15 mouse cellular contexts compared by ENCODE assay signal in the genomic region with DNA sequence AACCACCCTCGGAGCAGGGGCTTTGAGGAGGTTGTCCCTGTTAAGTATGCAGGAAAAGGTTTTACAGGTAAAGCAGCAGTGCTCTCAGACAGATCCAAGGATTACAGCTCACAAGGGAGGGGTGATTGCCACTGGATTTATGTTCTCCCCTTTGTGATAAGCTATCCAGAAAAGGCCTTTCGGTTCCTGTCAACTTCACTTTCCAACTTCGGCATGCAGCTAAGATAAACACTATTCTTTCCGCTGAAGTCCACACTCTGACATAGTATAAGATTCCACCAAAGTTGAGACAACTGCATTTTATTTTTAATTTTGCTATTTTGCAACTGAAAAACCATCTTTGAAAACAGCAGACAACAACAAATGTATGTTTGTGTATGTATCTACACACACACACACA.
"Had no signal": no experiment of that assay in that cellular context is flagged by ENCODE, and none has a peak within 500 bp of the region (broad histone marks: within the 10 kb centered on the region; RNA-seq: fewer than 3 reads in every experiment).

No protein-coding gene starts in this region.

- H3K9me3 ChIP-seq: limb, embryonic 12.5 days; limb, embryonic 15.5 days; midbrain, embryonic 12.5 days; neural tube, embryonic 13.5 days; stomach, embryonic 15.5 days had no signal

- ATAC-seq: liver, postnatal 0 days had no signal

- H3K4me3 ChIP-seq: limb, embryonic 12.5 days; limb, embryonic 15.5 days; midbrain, embryonic 12.5 days; myocyte; neural tube, embryonic 13.5 days; stomach, embryonic 15.5 days had no signal

- H3K27ac ChIP-seq: limb, embryonic 12.5 days; limb, embryonic 15.5 days; liver, embryonic 14.5 days; neural tube, embryonic 13.5 days; stomach, embryonic 15.5 days had no signal

- H3K4me1 ChIP-seq: stomach, embryonic 15.5 days had no signal

- DNase-seq: kidney, adult 18-20 months; kidney, postnatal 25 days; liver, postnatal 0 days; lung, postnatal 14 days; lung, postnatal 4 days; spleen, adult 18-20 months; thymus, postnatal 25 days had no signal

- H3K36me3 ChIP-seq: limb, embryonic 12.5 days; limb, embryonic 15.5 days; midbrain, embryonic 12.5 days; stomach, embryonic 15.5 days had no signal

- H3K4me2 ChIP-seq: limb, embryonic 12.5 days; limb, embryonic 15.5 days; liver, embryonic 11.5 days; stomach, embryonic 15.5 days had no signal

- H3K9ac ChIP-seq: limb, embryonic 12.5 days; limb, embryonic 15.5 days; liver, embryonic 14.5 days; liver, postnatal 0 days; midbrain, embryonic 12.5 days; stomach, embryonic 15.5 days had no signal

- H3K27me3 ChIP-seq: limb, embryonic 12.5 days; limb, embryonic 15.5 days; neural tube, embryonic 13.5 days; stomach, embryonic 15.5 days had no signal
